Mouse (Mus musculus) brain, adult 10 weeks (tissue): Measurements from ENCODE around the gene Actn3. TPM values are rescaled to one million over a fixed set of nuclear protein-coding genes. Genes with fewer than 3 reads are reported as not detected.

Experiments
- polyA plus RNA-seq: library from polyadenylated mRNA; stranded (reverse); fragments of 350-450 nt; fragmentation: Illumina TruSeq; extraction: RNeasy Lipid Tissue Mini Kit (QIAGEN cat#74804); gene quantifications from one replicate; pipeline ENCODE4 v1.2.3, GENCODE M21; 2015; ENCODE audit warnings: low read depth, low replicate concordance

Gene Actn3
- polyA plus RNA-seq: 1.2 TPM

GRCm38 (mm10) chr19:4877785-4878184, at the start of gene Actn3:
Actn3 (minus strand) TSS chr19:4877909.

GRCm38 (mm10) chr19:4905979-4906794, 28.5 kb upstream of the Actn3 start, which contains the start of gene Bbs1:
Bbs1 (minus strand) TSS chr19:4906628.

GRCm38 (mm10) chr19:4878405-4879323, 955 bp upstream of the Actn3 start, which contains the start of gene Zdhhc24:
Zdhhc24 (plus strand) TSS chr19:4878668.

GRCm38 (mm10) chr19:4854552-4855469, 22.9 kb downstream of the Actn3 start, which contains the start of gene Ctsf:
Ctsf (plus strand) TSS chr19:4855130.

GRCm38 (mm10) chr19:4839149-4839548, 38.6 kb downstream of the Actn3 start, which contains the start of the genes Ccs and Ccdc87:
Ccs (minus strand) TSS chr19:4839332.
Ccdc87 (plus strand) TSS chr19:4839366.

Other genes starting within 250 kb of the Actn3 start
- 2.2 TPM for gene Gm960, start 179.2 kb downstream of the Actn3 start, polyA plus RNA-seq
- gene Sptbn2, start 166.7 kb downstream of the Actn3 start, polyA plus RNA-seq: 238 TPM
- gene Rbm4b, start 121.4 kb downstream of the Actn3 start, polyA plus RNA-seq: 28.5 TPM
- gene Rbm4, start 84.0 kb downstream of the Actn3 start, polyA plus RNA-seq: 41.4 TPM
- 15.5 TPM for gene Gm21992, start 66.3 kb downstream of the Actn3 start, polyA plus RNA-seq
- gene Rbm14, start 66.3 kb downstream of the Actn3 start, polyA plus RNA-seq: 18.0 TPM
- 37.6 TPM for gene Ccs, start 38.6 kb downstream of the Actn3 start, polyA plus RNA-seq
- 1.8 TPM for gene Ccdc87, start 38.5 kb downstream of the Actn3 start, polyA plus RNA-seq
- 85.3 TPM for gene Ctsf, start 22.8 kb downstream of the Actn3 start, polyA plus RNA-seq
- gene Zdhhc24, start 759 bp upstream of the Actn3 start, polyA plus RNA-seq: 23.6 TPM
- gene Bbs1, start 28.7 kb upstream of the Actn3 start, polyA plus RNA-seq: 26.4 TPM
- 45.4 TPM for gene Dpp3, start 50.4 kb upstream of the Actn3 start, polyA plus RNA-seq
- 16.6 TPM for gene Peli3, start 65.2 kb upstream of the Actn3 start, polyA plus RNA-seq
- 106 TPM for gene Mrpl11, start 84.2 kb upstream of the Actn3 start, polyA plus RNA-seq
- gene Npas4, start 112.4 kb upstream of the Actn3 start, polyA plus RNA-seq: 12.4 TPM
- 14.1 TPM for gene Slc29a2, start 146.0 kb upstream of the Actn3 start, polyA plus RNA-seq
- 133 TPM for gene B4gat1, start 160.9 kb upstream of the Actn3 start, polyA plus RNA-seq
- 3.9 TPM for gene AC124502.3, start 161.0 kb upstream of the Actn3 start, polyA plus RNA-seq
- gene Brms1, start 163.4 kb upstream of the Actn3 start, polyA plus RNA-seq: 31.7 TPM
- gene Rin1, start 172.6 kb upstream of the Actn3 start, polyA plus RNA-seq: 38.7 TPM
- gene Cd248, start 190.2 kb upstream of the Actn3 start, polyA plus RNA-seq: 3.2 TPM
- gene Tmem151a, start 207.6 kb upstream of the Actn3 start, polyA plus RNA-seq: 107 TPM
- gene Yif1a, start 210.6 kb upstream of the Actn3 start, polyA plus RNA-seq: 32.8 TPM
- gene Cnih2, start 220.6 kb upstream of the Actn3 start, polyA plus RNA-seq: 266 TPM
- gene Rab1b, start 229.2 kb upstream of the Actn3 start, polyA plus RNA-seq: 157 TPM
- gene Klc2, start 240.7 kb upstream of the Actn3 start, polyA plus RNA-seq: 211 TPM